Mouse (Mus musculus) thymus, adult 2 months (tissue): Measurements from ENCODE around the gene Azgp1.

Experiments used
- CTCF ChIP-seq: fragments of 200-500 bp; IDR thresholded peaks from 2 replicates; pipeline ENCODE4 v1.5.1; 2012; ENCODE audit warnings: mild to moderate bottlenecking, control low read depth, low read length, moderate library complexity, borderline replicate concordance; ENCODE audit not compliant: control insufficient read depth, poor library complexity, insufficient read depth; ENCODE audit errors: extremely low read depth
- POLR2A ChIP-seq: fragments of 200-500 bp; IDR thresholded peaks from 2 replicates; pipeline ENCODE4 v1.6.1; 2012; ENCODE audit warnings: mild to moderate bottlenecking, low read length, control low read depth, moderate library complexity; ENCODE audit not compliant: control insufficient read depth, poor library complexity, insufficient read depth; ENCODE audit errors: extremely low read depth

DNA sequence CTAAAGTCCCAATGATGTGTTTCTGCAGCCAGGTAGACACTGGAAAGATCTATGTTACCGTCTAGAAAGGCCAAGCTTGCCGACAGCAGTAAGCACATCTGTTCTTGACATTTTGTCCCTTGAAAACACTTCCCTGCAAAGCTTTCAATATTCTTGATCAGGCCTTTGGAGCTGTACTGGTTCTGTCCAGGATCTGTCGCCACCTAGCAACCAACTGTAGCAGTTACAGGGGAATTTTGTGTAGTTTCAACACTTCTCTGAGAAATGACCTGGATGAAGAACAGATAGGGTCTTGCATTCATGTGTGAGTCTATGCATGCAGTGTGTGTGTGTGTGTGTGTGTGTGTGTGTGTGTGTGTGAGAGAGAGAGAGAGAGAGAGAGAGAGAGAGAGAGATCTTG, 7.6 kb upstream of the Azgp1 start:
- TF ChIP-seq CTCF (no peak), POLR2A (no peak)
